Mouse (Mus musculus) heart, embryonic 15.5 days (tissue): Measurements from ENCODE around the gene Bean1. TPM values are rescaled to one million over a fixed set of nuclear protein-coding genes. Genes with fewer than 3 reads are reported as not detected.

Experiments
- ATAC-seq: fragments of 200-750 bp; cut with Nextera tagmentation; replicated peaks from 2 replicates; pipeline ENCODE4 v1.8.0; 2017; ENCODE audit warnings: low read depth, moderate TSS enrichment; ENCODE audit not compliant: insufficient number of reproducible peaks, insufficient read depth, low FRiP score
- H3K27ac ChIP-seq: fragments of 300-500 bp; sonication (generic); 2 replicates; pipeline ENCODE4 v1.5.1; 2015; ENCODE audit warnings: mild to moderate bottlenecking, inconsistent platforms
- H3K27me3 ChIP-seq: fragments of 300-500 bp; sonication (generic); 2 replicates; pipeline ENCODE4 v1.6.1; 2015; ENCODE audit warnings: inconsistent platforms
- H3K36me3 ChIP-seq: fragments of 300-500 bp; sonication (generic); 2 replicates; pipeline ENCODE4 v1.6.1; 2015; ENCODE audit warnings: mild to moderate bottlenecking, inconsistent platforms
- H3K4me1 ChIP-seq: fragments of 300-500 bp; sonication (generic); replicated peaks from 2 replicates; pipeline ENCODE4 v1.6.1; 2015; ENCODE audit warnings: inconsistent platforms
- H3K4me2 ChIP-seq: fragments of 300-500 bp; sonication (generic); 2 replicates; pipeline ENCODE4 v1.6.1; 2015; ENCODE audit warnings: inconsistent platforms, mild to moderate bottlenecking, moderate library complexity
- H3K4me3 ChIP-seq: fragments of 300-500 bp; sonication (generic); 2 replicates; pipeline ENCODE4 v1.5.1; 2015; ENCODE audit warnings: mild to moderate bottlenecking, inconsistent platforms
- H3K9ac ChIP-seq: fragments of 300-500 bp; sonication (generic); 2 replicates; pipeline ENCODE4 v1.6.1; 2015; ENCODE audit warnings: mild to moderate bottlenecking, inconsistent platforms
- H3K9me3 ChIP-seq: fragments of 300-500 bp; sonication (generic); replicated peaks from 2 replicates; pipeline ENCODE4 v1.6.1; 2016; ENCODE audit warnings: inconsistent platforms
- WGBS: fragments of 180-500 bp; shearing (Covaris S2); methylation state at CpG from one replicate; pipeline ENCODE4 v1.1.7; 2015; ENCODE audit warnings: mixed read lengths; 5-methylcytosine and 5-hydroxymethylcytosine counted together
- polyA plus RNA-seq: library from polyadenylated mRNA; unstranded; fragments of >200 nt; fragmentation: Nextera tagmentation; extraction: Ambion mirVana; gene quantifications from 2 replicates; pipeline ENCODE4 v1.2.1, GENCODE M21; 2015

The Bean1 gene
- polyA plus RNA-seq, 1 experiment from 2014 or later, result 0.84 TPM

- Histone ChIP-seq H3K4me1 (no peaks in the 10 kb centered on the region), H3K4me2 (no peak overlapping the region), H3K27ac (no peak overlapping the region), H3K36me3 (no peaks in the 10 kb centered on the region), H3K9me3 (no peaks in the 10 kb centered on the region), H3K9ac (no peak overlapping the region), H3K27me3 (no peaks in the 10 kb centered on the region), H3K4me3 (no peak overlapping the region)
- ATAC-seq, result no peak
- WGBS, result 82% methylated on average over 13 of the region's 13 CpGs
Measured at GRCm38 (mm10) chr8:104140611-104141010, 29.6 kb upstream of the Bean1 start.

- Histone ChIP-seq H3K27me3 (no peaks in the 10 kb centered on the region), H3K4me3 (no peak overlapping the region), H3K9ac (no peak overlapping the region), H3K36me3 (no peaks in the 10 kb centered on the region), H3K27ac (no peak overlapping the region), H3K4me2 (no peak overlapping the region), H3K9me3 (no peaks in the 10 kb centered on the region), H3K4me1 (no peaks in the 10 kb centered on the region)
- no peak for ATAC-seq
- 82% methylated on average over 25 of the region's 25 CpGs for WGBS
Measured at GRCm38 (mm10) chr8:104142415-104142814, 27.8 kb upstream of the Bean1 start.

- WGBS, result 64% methylated on average over 4 of the region's 4 CpGs
- H3K4me2 ChIP-seq, result no peak overlapping the region
- no peak overlapping the region for H3K9ac ChIP-seq
- H3K4me1 ChIP-seq, result no peaks in the 10 kb centered on the region
- no peaks in the 10 kb centered on the region for H3K36me3 ChIP-seq
- no peak overlapping the region for H3K27ac ChIP-seq
- no peaks in the 10 kb centered on the region for H3K27me3 ChIP-seq
- no peak overlapping the region for H3K4me3 ChIP-seq
- ATAC-seq, result no peak
- no peaks in the 10 kb centered on the region for H3K9me3 ChIP-seq
Measured at GRCm38 (mm10) chr8:104143379-104143778, 26.9 kb upstream of the Bean1 start.

- no peaks in the 10 kb centered on the region for H3K36me3 ChIP-seq
- H3K9ac ChIP-seq, result no peak overlapping the region
- H3K27ac ChIP-seq, result no peak overlapping the region
- H3K4me1 ChIP-seq, result no peaks in the 10 kb centered on the region
- no peak overlapping the region for H3K4me2 ChIP-seq
- no peak overlapping the region for H3K4me3 ChIP-seq
- WGBS, result 67% methylated on average over 13 of the region's 13 CpGs
- no peak for ATAC-seq
- H3K27me3 ChIP-seq, result no peaks in the 10 kb centered on the region
- no peaks in the 10 kb centered on the region for H3K9me3 ChIP-seq
Measured at GRCm38 (mm10) chr8:104144434-104145216, 25.6 kb upstream of the Bean1 start.

- no peaks in the 10 kb centered on the region for H3K9me3 ChIP-seq
- H3K4me2 ChIP-seq, result no peak overlapping the region
- 0 out of 2 replicates have a peak, but pooled peaks have one; percentile 48 for ATAC-seq
- no peaks in the 10 kb centered on the region for H3K27me3 ChIP-seq
- no peak overlapping the region for H3K27ac ChIP-seq
- 27% methylated on average over 15 of the region's 15 CpGs for WGBS
- no peak overlapping the region for H3K4me3 ChIP-seq
- no peak overlapping the region for H3K9ac ChIP-seq
- no peaks in the 10 kb centered on the region for H3K4me1 ChIP-seq
- no peaks in the 10 kb centered on the region for H3K36me3 ChIP-seq
Measured at GRCm38 (mm10) chr8:104145981-104146689, 24.1 kb upstream of the Bean1 start.

GRCm38 (mm10) chr8:104146717-104147494 is 23.3 kb upstream of the Bean1 start:
- Histone ChIP-seq H3K4me2 (no peak overlapping the region), H3K27ac (no peak overlapping the region), H3K27me3 (no peaks in the 10 kb centered on the region), H3K36me3 (no peaks in the 10 kb centered on the region), H3K9ac (no peak overlapping the region), H3K9me3 (no peaks in the 10 kb centered on the region), H3K4me3 (no peak overlapping the region), H3K4me1 (no peaks in the 10 kb centered on the region)
- WGBS, result 86% methylated on average over 15 of the region's 15 CpGs
- no peak for ATAC-seq

- ATAC-seq, result 0 out of 2 replicates have a peak, but pooled peaks have one; percentile 27
- H3K4me2 ChIP-seq, result no peak overlapping the region
- H3K9me3 ChIP-seq, result no peaks in the 10 kb centered on the region
- 82% methylated on average over 2 of the region's 2 CpGs for WGBS
- H3K27me3 ChIP-seq, result no peaks in the 10 kb centered on the region
- no peak overlapping the region for H3K27ac ChIP-seq
- H3K4me1 ChIP-seq, result no peaks in the 10 kb centered on the region
- H3K9ac ChIP-seq, result no peak overlapping the region
- H3K4me3 ChIP-seq, result no peak overlapping the region
- H3K36me3 ChIP-seq, result no peaks in the 10 kb centered on the region
Measured at GRCm38 (mm10) chr8:104147947-104148346, 22.3 kb upstream of the Bean1 start.

- no peaks in the 10 kb centered on the region for H3K4me1 ChIP-seq
- WGBS, result 61% methylated on average over 5 of the region's 5 CpGs
Measured at GRCm38 (mm10) chr8:104160731-104161130, 9.5 kb upstream of the Bean1 start.

GRCm38 (mm10) chr8:104169461-104169860 is 781 bp upstream of the Bean1 start:
- no peak overlapping the region for H3K4me2 ChIP-seq
- peaks cover 56% of the 10 kb centered on the region for H3K27me3 ChIP-seq
- no peak overlapping the region for H3K27ac ChIP-seq
- no peak overlapping the region for H3K4me3 ChIP-seq
- H3K9me3 ChIP-seq, result no peaks in the 10 kb centered on the region
- H3K9ac ChIP-seq, result no peak overlapping the region
- H3K36me3 ChIP-seq, result no peaks in the 10 kb centered on the region
- peaks cover 12% of the 10 kb centered on the region for H3K4me1 ChIP-seq
- ATAC-seq, result no peak
- WGBS, result 84% methylated on average over 3 of the region's 3 CpGs

More at GRCm38 (mm10) chr8:104160731-104161130, 9.5 kb upstream of the Bean1 start:
- no peak overlapping the region for H3K4me3 ChIP-seq
- H3K9me3 ChIP-seq, result no peaks in the 10 kb centered on the region
- no peak for ATAC-seq
- H3K9ac ChIP-seq, result no peak overlapping the region
- H3K36me3 ChIP-seq, result no peaks in the 10 kb centered on the region
- H3K27me3 ChIP-seq, result no peaks in the 10 kb centered on the region
- no peak overlapping the region for H3K27ac ChIP-seq
- H3K4me2 ChIP-seq, result no peak overlapping the region

GRCm38 (mm10) chr8:104171050-104171620 is 893 bp downstream of the Bean1 start:
- ATAC-seq, result 0 out of 2 replicates have a peak, but pooled peaks have one; percentile 12
- no peak overlapping the region for H3K27ac ChIP-seq

GRCm38 (mm10) chr8:104172420-104172819 is 2.2 kb downstream of the Bean1 start:
- Histone ChIP-seq H3K27me3 (peaks cover 56% of the 10 kb centered on the region), H3K9ac (no peak overlapping the region), H3K4me3 (no peak overlapping the region), H3K4me1 (peaks cover 19% of the 10 kb centered on the region), H3K4me2 (no peak overlapping the region), H3K27ac (no peak overlapping the region), H3K9me3 (no peaks in the 10 kb centered on the region), H3K36me3 (no peaks in the 10 kb centered on the region)
- WGBS, result 82% methylated on average over 6 of the region's 6 CpGs
- ATAC-seq, result no peak

More at GRCm38 (mm10) chr8:104171050-104171620, 893 bp downstream of the Bean1 start:
- H3K4me3 ChIP-seq, result peak overlapping the region; percentile 69
- H3K4me1 ChIP-seq, result peaks cover 19% of the 10 kb centered on the region
- no peaks in the 10 kb centered on the region for H3K36me3 ChIP-seq
- peak overlapping the region; percentile 99 for H3K4me2 ChIP-seq
- WGBS, result 4% methylated on average over 32 of the region's 32 CpGs
- peak overlapping the region; percentile 69 for H3K9ac ChIP-seq
- peaks cover 56% of the 10 kb centered on the region for H3K27me3 ChIP-seq
- no peaks in the 10 kb centered on the region for H3K9me3 ChIP-seq
